Mouse (Mus musculus): ENCODE data around the gene Rapgef2. TPM values are rescaled to one million over a fixed set of nuclear protein-coding genes. Genes with fewer than 3 reads are reported as not detected.

Gene Rapgef2
- polyA plus RNA-seq, 1 experiment from 2014 or later: 13.9 TPM

- H3K36me3 ChIP-seq (replicated peaks; ENCODE audit: control insufficient read depth, insufficient read depth): no peaks in the 10 kb centered on the region
- no peak overlapping the region for H3K4me3 ChIP-seq (replicated peaks; ENCODE audit: low read length)
- H3K9me3 ChIP-seq (ENCODE audit: control insufficient read depth, low read length): no peaks in the 10 kb centered on the region
- H3K27ac ChIP-seq: no peak overlapping the region
- no peak for ATAC-seq (ENCODE audit: low FRiP score)
- WGBS: 93% methylated on average over 6 of the region's 6 CpGs
- no peak overlapping the region for H3K9ac ChIP-seq
- peaks cover 14% of the 10 kb centered on the region; the same call in 1 of the 2 replicates for H3K4me1 ChIP-seq (replicated peaks; ENCODE audit: control insufficient read depth, insufficient read depth, low read length)
- DNase-seq (ENCODE audit: low spot score): no peak
- no peak overlapping the region for H3K4me2 ChIP-seq (replicated peaks)
- H3K27me3 ChIP-seq (ENCODE audit: control insufficient read depth, insufficient read depth, low read length): no peaks in the 10 kb centered on the region
Observed at GRCm38 (mm10) chr3:79126857-79127256, 159.5 kb downstream of the Rapgef2 start.

- Histone ChIP-seq H3K4me3 (replicated peaks; ENCODE audit: low read length) (no peak overlapping the region), H3K9me3 (ENCODE audit: control insufficient read depth, low read length) (no peaks in the 10 kb centered on the region), H3K9ac (no peak overlapping the region), H3K36me3 (replicated peaks; ENCODE audit: control insufficient read depth, insufficient read depth) (no peaks in the 10 kb centered on the region), H3K27me3 (ENCODE audit: control insufficient read depth, insufficient read depth, low read length) (no peaks in the 10 kb centered on the region), H3K27ac (0 out of 2 replicates have a peak overlapping the region, but pooled peaks have one; percentile 14), H3K4me1 (replicated peaks; ENCODE audit: control insufficient read depth, insufficient read depth, low read length) (peaks cover 6% of the 10 kb centered on the region; the same call in 1 of the 2 replicates), H3K4me2 (replicated peaks) (no peak overlapping the region)
- no peak for DNase-seq (ENCODE audit: low spot score)
- 0 out of 2 replicates have a peak, but pooled peaks have one; percentile 48 for ATAC-seq (ENCODE audit: low FRiP score)
- 76% methylated on average over 7 of the region's 7 CpGs for WGBS
Observed at GRCm38 (mm10) chr3:79121391-79121790, 164.9 kb downstream of the Rapgef2 start.

GRCm38 (mm10) chr3:79119983-79120382 lies 166.3 kb downstream of the Rapgef2 start:
- Histone ChIP-seq H3K4me3 (replicated peaks; ENCODE audit: low read length) (no peak overlapping the region), H3K4me1 (replicated peaks; ENCODE audit: control insufficient read depth, insufficient read depth, low read length) (peaks cover 6% of the 10 kb centered on the region; the same call in 1 of the 2 replicates), H3K4me2 (replicated peaks) (no peak overlapping the region), H3K27ac (no peak overlapping the region), H3K36me3 (replicated peaks; ENCODE audit: control insufficient read depth, insufficient read depth) (no peaks in the 10 kb centered on the region), H3K27me3 (ENCODE audit: control insufficient read depth, insufficient read depth, low read length) (no peaks in the 10 kb centered on the region), H3K9me3 (ENCODE audit: control insufficient read depth, low read length) (no peaks in the 10 kb centered on the region), H3K9ac (no peak overlapping the region)
- WGBS: 98% methylated on average over 12 of the region's 12 CpGs
- no peak for ATAC-seq (ENCODE audit: low FRiP score)
- no peak for DNase-seq (ENCODE audit: low spot score)

- no peak overlapping the region for H3K9ac ChIP-seq
- no peak overlapping the region for H3K27ac ChIP-seq
- H3K4me3 ChIP-seq (replicated peaks; ENCODE audit: low read length): no peak overlapping the region
- H3K36me3 ChIP-seq (replicated peaks; ENCODE audit: control insufficient read depth, insufficient read depth): 0 out of 2 replicates have a peak, but pooled peaks cover 4% of the 10 kb centered on the region
- H3K4me1 ChIP-seq (replicated peaks; ENCODE audit: control insufficient read depth, insufficient read depth, low read length): no peaks in the 10 kb centered on the region
- no peaks in the 10 kb centered on the region for H3K27me3 ChIP-seq (ENCODE audit: control insufficient read depth, insufficient read depth, low read length)
- WGBS: 95% methylated on average over 6 of the region's 6 CpGs
- DNase-seq (ENCODE audit: low spot score) (no peak), ATAC-seq (ENCODE audit: low FRiP score) (no peak)
- H3K4me2 ChIP-seq (replicated peaks): no peak overlapping the region
- peaks cover 6% of the 10 kb centered on the region; the same call in 1 of the 2 replicates for H3K9me3 ChIP-seq (ENCODE audit: control insufficient read depth, low read length)
Observed at GRCm38 (mm10) chr3:79110153-79110552, 176.2 kb downstream of the Rapgef2 start.

GRCm38 (mm10) chr3:79108246-79108645 lies 178.1 kb downstream of the Rapgef2 start:
- no peak for ATAC-seq (ENCODE audit: low FRiP score)
- peaks cover 6% of the 10 kb centered on the region; the same call in 1 of the 2 replicates for H3K9me3 ChIP-seq (ENCODE audit: control insufficient read depth, low read length)
- no peak overlapping the region for H3K4me3 ChIP-seq (replicated peaks; ENCODE audit: low read length)
- H3K27ac ChIP-seq: no peak overlapping the region
- H3K9ac ChIP-seq: no peak overlapping the region
- H3K36me3 ChIP-seq (replicated peaks; ENCODE audit: control insufficient read depth, insufficient read depth): peaks cover 12% of the 10 kb centered on the region
- H3K27me3 ChIP-seq (ENCODE audit: control insufficient read depth, insufficient read depth, low read length): no peaks in the 10 kb centered on the region
- no peaks in the 10 kb centered on the region for H3K4me1 ChIP-seq (replicated peaks; ENCODE audit: control insufficient read depth, insufficient read depth, low read length)
- 90% methylated on average over 6 of the region's 6 CpGs for WGBS
- DNase-seq (ENCODE audit: low spot score): no peak
- H3K4me2 ChIP-seq (replicated peaks): no peak overlapping the region

GRCm38 (mm10) chr3:79106360-79106759 lies 180.0 kb downstream of the Rapgef2 start:
- Histone ChIP-seq H3K4me3 (replicated peaks; ENCODE audit: low read length) (no peak overlapping the region), H3K36me3 (replicated peaks; ENCODE audit: control insufficient read depth, insufficient read depth) (peaks cover 17% of the 10 kb centered on the region), H3K27me3 (ENCODE audit: control insufficient read depth, insufficient read depth, low read length) (no peaks in the 10 kb centered on the region), H3K4me2 (replicated peaks) (no peak overlapping the region), H3K27ac (no peak overlapping the region), H3K4me1 (replicated peaks; ENCODE audit: control insufficient read depth, insufficient read depth, low read length) (no peaks in the 10 kb centered on the region), H3K9me3 (ENCODE audit: control insufficient read depth, low read length) (peaks cover 6% of the 10 kb centered on the region; the same call in 1 of the 2 replicates), H3K9ac (no peak overlapping the region)
- 94% methylated on average over 2 of the region's 2 CpGs for WGBS
- ATAC-seq (ENCODE audit: low FRiP score) (no peak), DNase-seq (ENCODE audit: low spot score) (no peak)

GRCm38 (mm10) chr3:79103604-79104003 lies 182.7 kb downstream of the Rapgef2 start:
- H3K4me3 ChIP-seq (replicated peaks; ENCODE audit: low read length): no peak overlapping the region
- H3K4me1 ChIP-seq (replicated peaks; ENCODE audit: control insufficient read depth, insufficient read depth, low read length): no peaks in the 10 kb centered on the region
- no peak overlapping the region for H3K27ac ChIP-seq
- no peak overlapping the region for H3K9ac ChIP-seq
- WGBS: 95% methylated on average over 9 of the region's 9 CpGs
- no peak for ATAC-seq (ENCODE audit: low FRiP score)
- DNase-seq (ENCODE audit: low spot score): no peak
- no peaks in the 10 kb centered on the region for H3K27me3 ChIP-seq (ENCODE audit: control insufficient read depth, insufficient read depth, low read length)
- no peak overlapping the region for H3K4me2 ChIP-seq (replicated peaks)
- H3K9me3 ChIP-seq (ENCODE audit: control insufficient read depth, low read length): peaks cover 6% of the 10 kb centered on the region; the same call in 1 of the 2 replicates
- H3K36me3 ChIP-seq (replicated peaks; ENCODE audit: control insufficient read depth, insufficient read depth): peaks cover 17% of the 10 kb centered on the region

GRCm38 (mm10) chr3:79101737-79102136 lies 184.6 kb downstream of the Rapgef2 start:
- DNase-seq (ENCODE audit: low spot score) (no peak), ATAC-seq (ENCODE audit: low FRiP score) (no peak)
- Histone ChIP-seq H3K4me1 (replicated peaks; ENCODE audit: control insufficient read depth, insufficient read depth, low read length) (no peaks in the 10 kb centered on the region), H3K36me3 (replicated peaks; ENCODE audit: control insufficient read depth, insufficient read depth) (peaks cover 27% of the 10 kb centered on the region), H3K27me3 (ENCODE audit: control insufficient read depth, insufficient read depth, low read length) (no peaks in the 10 kb centered on the region), H3K4me3 (replicated peaks; ENCODE audit: low read length) (no peak overlapping the region), H3K27ac (no peak overlapping the region), H3K4me2 (replicated peaks) (no peak overlapping the region), H3K9me3 (ENCODE audit: control insufficient read depth, low read length) (peaks cover 4% of the 10 kb centered on the region; the same call in 1 of the 2 replicates), H3K9ac (no peak overlapping the region)
- WGBS: 94% methylated on average over 6 of the region's 6 CpGs

GRCm38 (mm10) chr3:79100831-79101230 lies 185.5 kb downstream of the Rapgef2 start:
- Histone ChIP-seq H3K4me3 (replicated peaks; ENCODE audit: low read length) (no peak overlapping the region), H3K9ac (no peak overlapping the region), H3K4me2 (replicated peaks) (no peak overlapping the region), H3K27ac (no peak overlapping the region), H3K27me3 (ENCODE audit: control insufficient read depth, insufficient read depth, low read length) (no peaks in the 10 kb centered on the region), H3K4me1 (replicated peaks; ENCODE audit: control insufficient read depth, insufficient read depth, low read length) (no peaks in the 10 kb centered on the region), H3K9me3 (ENCODE audit: control insufficient read depth, low read length) (no peaks in the 10 kb centered on the region), H3K36me3 (replicated peaks; ENCODE audit: control insufficient read depth, insufficient read depth) (peaks cover 27% of the 10 kb centered on the region)
- WGBS: 94% methylated on average over 7 of the region's 7 CpGs
- no peak for ATAC-seq (ENCODE audit: low FRiP score)
- DNase-seq (ENCODE audit: low spot score): no peak

- Histone ChIP-seq H3K4me2 (replicated peaks) (no peak overlapping the region), H3K27ac (no peak overlapping the region), H3K9me3 (ENCODE audit: control insufficient read depth, low read length) (no peaks in the 10 kb centered on the region), H3K36me3 (replicated peaks; ENCODE audit: control insufficient read depth, insufficient read depth) (peaks cover 88% of the 10 kb centered on the region), H3K9ac (no peak overlapping the region), H3K4me1 (replicated peaks; ENCODE audit: control insufficient read depth, insufficient read depth, low read length) (no peaks in the 10 kb centered on the region), H3K4me3 (replicated peaks; ENCODE audit: low read length) (no peak overlapping the region), H3K27me3 (ENCODE audit: control insufficient read depth, insufficient read depth, low read length) (no peaks in the 10 kb centered on the region)
- no peak for ATAC-seq (ENCODE audit: low FRiP score)
- no peak for DNase-seq (ENCODE audit: low spot score)
- WGBS: 76% methylated on average over 7 of the region's 7 CpGs
Observed at GRCm38 (mm10) chr3:79089091-79089490, 197.2 kb downstream of the Rapgef2 start.
